Mouse (Mus musculus): ENCODE results near the gene Zfp287. TPM values are rescaled to one million over a fixed set of nuclear protein-coding genes. Genes with fewer than 3 reads are reported as not detected.
A peak's percentile ranks its signal among the peaks of the same experiment; 100 is the strongest.

Gene Zfp287
- total RNA-seq, 2 experiments from 2014 or later = 1.8 to 1.9 TPM

GRCm38 (mm10) chr11:62701218-62701617 is 30.5 kb downstream of the Zfp287 start:
- DNase-seq = no peak

- DNase-seq = no peak
Measured at GRCm38 (mm10) chr11:62699749-62700148, 32.0 kb downstream of the Zfp287 start.

GRCm38 (mm10) chr11:62695126-62695525 is 36.6 kb downstream of the Zfp287 start:
- DNase-seq = no peak

GRCm38 (mm10) chr11:62693299-62694184 is 38.2 kb downstream of the Zfp287 start:
- DNase-seq = peak; percentile 9 to 56

- no peak for DNase-seq
Measured at GRCm38 (mm10) chr11:62691592-62691991, 40.1 kb downstream of the Zfp287 start.

GRCm38 (mm10) chr11:62679954-62680353 is 51.8 kb downstream of the Zfp287 start:
- no peak for DNase-seq

- DNase-seq = no peak
Measured at GRCm38 (mm10) chr11:62678778-62679354, 52.8 kb downstream of the Zfp287 start.

- no peak for DNase-seq
Measured at GRCm38 (mm10) chr11:62676290-62676596, 55.5 kb downstream of the Zfp287 start.

GRCm38 (mm10) chr11:62675480-62676289 is 56.0 kb downstream of the Zfp287 start:
- DNase-seq = peak; percentile 82

- DNase-seq = no peak
Measured at GRCm38 (mm10) chr11:62670006-62670405, 61.7 kb downstream of the Zfp287 start.

GRCm38 (mm10) chr11:62669471-62669870 is 62.2 kb downstream of the Zfp287 start:
- no peak for DNase-seq

- DNase-seq = no peak
Measured at GRCm38 (mm10) chr11:62668986-62669385, 62.7 kb downstream of the Zfp287 start.

GRCm38 (mm10) chr11:62664250-62664649 is 67.5 kb downstream of the Zfp287 start:
- no peak for DNase-seq

GRCm38 (mm10) chr11:62660885-62661284 is 70.8 kb downstream of the Zfp287 start:
- DNase-seq = peak in 1 of 2 experiments; percentile 24

- DNase-seq = no peak
Measured at GRCm38 (mm10) chr11:62652080-62652479, 79.6 kb downstream of the Zfp287 start.

- peak in 1 of 2 experiments; percentile 45 for DNase-seq
Measured at GRCm38 (mm10) chr11:62651563-62651962, 80.1 kb downstream of the Zfp287 start.

Other genes with a start within 250 kb of the Zfp287 start
- gene Cenpv, start 192.6 kb downstream of the Zfp287 start, total RNA-seq (2021) = 10 to 100 TPM; 19.5 to 25.5 TPM
- gene Ubb, start 180.7 kb downstream of the Zfp287 start, total RNA-seq (2021) = 100 to 1,000 TPM; 599 to 655 TPM
- 1 to 10 TPM; 3.0 TPM for gene Trpv2, start 157.4 kb downstream of the Zfp287 start, total RNA-seq (2021)
- gene Lrrc75a, start 83.4 kb downstream of the Zfp287 start, total RNA-seq (2021) = 1 to 10 TPM; 3.2 to 4.3 TPM
- 1 to 10 TPM; 5.4 to 7.1 TPM for gene Mmgt2, start 83.2 kb downstream of the Zfp287 start, total RNA-seq (2021)
- gene Gm10428, start 21.2 kb upstream of the Zfp287 start, total RNA-seq (2021) = not detected
- gene Zfp286, start 57.6 kb upstream of the Zfp287 start, total RNA-seq (2021) = under 1 TPM; 0.40 to 0.85 TPM
- 1 to 10 TPM; 4.4 to 8.4 TPM for gene Trim16, start 88.3 kb upstream of the Zfp287 start, total RNA-seq (2021)
- gene Fbxw10, start 115.2 kb upstream of the Zfp287 start, total RNA-seq (2021) = under 1 TPM; 0.31 to 0.45 TPM
- 10 to 100 TPM; 23.6 to 25.2 TPM for gene Tvp23b, start 147.6 kb upstream of the Zfp287 start, total RNA-seq (2021)
- gene Cdrt4, start 219.3 kb upstream of the Zfp287 start, total RNA-seq (2021) = not detected

All from heart, adult 18-20 months (tissue).